Mouse (Mus musculus) forebrain, embryonic 10.5 days (tissue): Measurements from ENCODE around the gene Thpo. TPM values are rescaled to one million over a fixed set of nuclear protein-coding genes. Genes with fewer than 3 reads are reported as not detected.

Experiments
- DNase-seq: peaks from one replicate; pipeline ENCODE4 v3.0.0-alpha.2; 2017; ENCODE audit warnings: low spot score; ENCODE audit errors: extremely low spot score
- H3K27ac ChIP-seq: fragments of 300-500 bp; sonication (generic); 2 replicates; pipeline ENCODE4 v1.5.1; 2016; ENCODE audit warnings: mild to moderate bottlenecking
- H3K27me3 ChIP-seq: fragments of 300-500 bp; sonication (generic); 2 replicates; pipeline ENCODE4 v1.6.1; 2016; ENCODE audit warnings: mild to moderate bottlenecking; ENCODE audit not compliant: poor library complexity, severe bottlenecking
- H3K36me3 ChIP-seq: fragments of 300-500 bp; sonication (generic); replicated peaks from 2 replicates; pipeline ENCODE4 v1.6.1; 2016; ENCODE audit warnings: mild to moderate bottlenecking, moderate library complexity
- H3K4me1 ChIP-seq: fragments of 300-500 bp; sonication (generic); 2 replicates; pipeline ENCODE4 v1.6.1; 2016
- H3K4me3 ChIP-seq: fragments of 300-500 bp; sonication (generic); 2 replicates; pipeline ENCODE4 v1.5.1; 2016; ENCODE audit warnings: mild to moderate bottlenecking, moderate library complexity
- H3K9me3 ChIP-seq: fragments of 300-500 bp; sonication (generic); 2 replicates; pipeline ENCODE4 v1.6.1; 2016; ENCODE audit warnings: mild to moderate bottlenecking, moderate library complexity
- WGBS: fragments of 180-500 bp; shearing (Covaris S2); methylation state at CpG from one replicate; pipeline ENCODE4 v1.1.7; 2016; 5-methylcytosine and 5-hydroxymethylcytosine counted together
- polyA plus RNA-seq: library from polyadenylated mRNA; unstranded; fragments of >200 nt; fragmentation: Nextera tagmentation; extraction: Ambion mirVana; gene quantifications from 2 replicates; pipeline ENCODE4 v1.2.1, GENCODE M21; 2016

Thpo gene
- 0.31 and 0.46 TPM in 2 replicates for polyA plus RNA-seq

DNA sequence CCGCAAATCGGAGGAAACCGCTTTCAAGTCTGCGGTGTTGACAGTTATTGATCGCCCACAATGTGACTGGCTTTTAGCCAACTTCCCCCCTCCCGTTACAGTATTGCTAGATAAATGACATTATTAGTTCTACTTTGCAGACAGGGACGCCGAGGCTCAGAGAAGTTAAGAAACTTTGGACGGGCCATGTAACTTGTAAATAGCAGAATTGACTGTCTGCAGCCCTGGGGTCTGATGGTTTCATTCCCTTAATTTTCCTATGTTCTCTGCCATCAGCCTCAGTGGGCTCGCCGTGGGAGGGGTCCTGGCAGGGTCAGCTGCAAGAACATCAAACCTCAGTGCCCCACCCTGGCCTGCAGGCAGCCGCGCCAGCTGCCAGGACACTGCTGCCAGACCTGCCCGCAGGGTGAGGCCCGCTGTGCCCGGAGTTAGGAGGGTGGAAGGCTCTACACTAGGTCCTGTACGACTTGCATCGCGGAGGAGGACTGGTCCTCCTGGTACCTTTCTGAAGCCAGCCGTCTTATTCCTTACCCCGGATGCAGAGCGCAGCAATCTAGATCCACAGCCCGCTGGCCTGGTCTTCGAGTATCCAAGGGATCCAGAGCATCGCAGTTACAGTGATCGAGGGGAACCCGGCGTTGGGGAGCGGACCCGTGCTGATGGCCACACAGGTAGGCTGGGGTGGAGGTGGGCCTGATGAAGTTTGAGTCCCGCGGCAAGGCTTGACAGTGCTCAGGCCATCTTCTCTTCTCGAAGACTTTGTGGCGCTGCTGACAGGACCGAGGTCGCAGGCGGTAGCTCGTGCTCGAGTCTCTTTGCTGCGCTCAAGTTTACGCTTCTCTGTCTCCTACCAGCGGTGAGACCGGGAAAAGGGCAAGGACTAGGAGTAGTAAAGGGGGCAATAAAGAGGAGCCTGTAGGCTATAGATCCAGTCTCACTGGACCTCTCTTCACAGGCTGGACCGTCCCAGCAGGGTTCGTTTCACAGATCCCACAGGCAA is at the start of gene Thpo:
TSS of gene Thpo (minus strand) at position 781 of the 1,000 bp plus-strand sequence.
- Histone ChIP-seq H3K9me3 (no peaks in the 10 kb centered on the region), H3K36me3 (no peaks in the 10 kb centered on the region), H3K4me1 (peaks cover 39% of the 10 kb centered on the region), H3K4me3 (peak within 1 kb of the TSS; percentile 79), H3K27me3 (peaks cover 68% of the 10 kb centered on the region), H3K27ac (peak within 1 kb of the TSS; percentile 91)
- peak; percentile 39 for DNase-seq
- 3% methylated on average over 45 of the region's 45 CpGs for WGBS

DNA sequence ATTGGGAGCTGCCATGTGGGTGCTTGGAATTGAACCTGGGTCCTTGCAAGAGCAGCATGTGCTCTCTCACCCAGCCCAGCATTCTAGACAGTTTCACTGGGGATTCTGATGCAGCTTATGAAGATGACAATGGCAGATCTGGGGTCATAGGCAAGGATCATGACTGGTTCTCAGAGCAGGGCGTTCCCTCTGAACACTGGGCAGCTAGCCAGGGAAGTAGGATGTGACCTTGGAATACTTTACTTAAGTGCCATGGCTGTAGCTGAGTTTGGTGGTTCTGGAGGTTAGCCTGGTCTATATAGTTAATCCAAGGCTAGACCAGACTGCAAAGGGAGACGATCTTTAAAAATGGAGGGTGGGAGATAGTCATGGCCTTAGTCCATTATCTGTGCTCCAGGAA is 49.6 kb upstream of the Thpo start:
- no peaks in the 10 kb centered on the region for H3K9me3 ChIP-seq
- WGBS: 92% methylated on average over 2 of the region's 2 CpGs
- no peak overlapping the region for H3K4me3 ChIP-seq
- no peak for DNase-seq
- H3K4me1 ChIP-seq: no peaks in the 10 kb centered on the region
- no peaks in the 10 kb centered on the region for H3K36me3 ChIP-seq
- H3K27me3 ChIP-seq: no peaks in the 10 kb centered on the region
- H3K27ac ChIP-seq: no peak overlapping the region

DNA sequence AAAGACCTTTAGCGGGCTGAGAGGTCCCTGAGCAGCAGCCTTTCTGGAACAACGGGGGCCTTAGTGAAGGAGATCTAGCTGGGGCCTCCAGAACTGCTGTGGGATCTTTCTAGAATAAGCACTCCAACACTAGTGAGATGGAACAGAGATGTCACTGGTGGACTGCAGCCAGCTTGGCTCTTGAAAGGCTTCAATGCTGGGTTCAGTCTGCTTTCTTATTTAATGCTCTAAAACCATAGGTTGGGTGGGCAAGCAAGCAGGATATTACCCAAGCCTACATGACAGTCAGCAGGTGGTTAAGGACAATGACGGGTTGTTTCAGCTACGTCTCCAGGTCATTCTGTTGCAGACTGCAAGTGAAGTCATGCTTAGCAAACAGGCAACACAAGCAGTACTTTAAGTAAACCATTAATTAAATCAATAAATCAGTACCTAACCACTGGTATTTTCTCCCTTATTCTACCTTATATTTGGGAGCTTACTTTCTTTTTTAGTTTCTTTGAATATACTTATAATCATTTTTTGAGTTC is 46.9 kb upstream of the Thpo start:
- DNase-seq: no peak
- no peaks in the 10 kb centered on the region for H3K27me3 ChIP-seq
- WGBS: 78% methylated on average over 4 of the region's 4 CpGs
- H3K36me3 ChIP-seq: no peaks in the 10 kb centered on the region
- no peaks in the 10 kb centered on the region for H3K9me3 ChIP-seq
- H3K4me3 ChIP-seq: no peak overlapping the region
- H3K27ac ChIP-seq: no peak overlapping the region
- H3K4me1 ChIP-seq: no peaks in the 10 kb centered on the region

DNA sequence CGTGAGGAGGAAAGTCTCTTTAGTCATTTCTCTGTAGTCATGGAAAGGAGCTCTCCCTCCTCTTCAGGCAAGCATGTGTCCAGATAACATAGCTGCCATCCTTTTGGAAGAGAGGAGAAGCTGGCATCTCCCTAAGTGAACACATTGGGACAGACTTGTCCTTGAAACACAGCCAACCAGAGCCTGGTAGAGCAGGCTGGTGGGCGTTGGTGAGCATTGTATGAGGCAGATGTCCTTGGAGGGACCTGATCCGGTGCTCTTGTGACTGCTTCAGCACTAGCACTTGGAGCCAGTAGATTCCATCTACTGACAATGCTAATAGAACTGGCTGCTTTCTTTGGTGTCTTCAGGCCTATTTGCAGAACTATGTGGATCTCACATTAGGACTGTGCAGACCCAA is 45.5 kb upstream of the Thpo start:
- no peak overlapping the region for H3K27ac ChIP-seq
- no peak for DNase-seq
- H3K36me3 ChIP-seq: no peaks in the 10 kb centered on the region
- no peaks in the 10 kb centered on the region for H3K27me3 ChIP-seq
- 84% methylated on average over 3 of the region's 3 CpGs for WGBS
- H3K4me3 ChIP-seq: no peak overlapping the region
- H3K9me3 ChIP-seq: no peaks in the 10 kb centered on the region
- no peaks in the 10 kb centered on the region for H3K4me1 ChIP-seq

DNA sequence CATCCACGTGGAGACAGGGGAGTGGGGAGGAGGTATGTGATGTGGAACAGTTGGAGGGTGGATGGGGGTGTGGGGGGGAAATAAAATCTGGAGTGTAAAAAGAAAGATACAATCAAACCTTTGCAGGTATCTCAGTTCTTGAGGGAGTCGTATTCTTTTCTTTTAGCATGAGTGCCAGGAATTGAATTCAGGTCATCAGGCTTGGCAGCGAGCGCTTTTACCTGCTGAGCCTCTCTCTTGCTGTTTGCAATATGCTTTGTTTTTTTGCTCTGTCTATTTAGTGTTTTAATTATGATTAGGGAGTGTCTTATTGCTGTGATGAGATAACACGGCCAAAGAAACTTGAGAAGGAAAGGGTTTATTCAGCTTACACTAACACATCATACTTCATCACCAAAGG is 40.7 kb upstream of the Thpo start:
- no peak for DNase-seq
- no peak overlapping the region for H3K4me3 ChIP-seq
- 85% methylated on average over 5 of the region's 5 CpGs for WGBS
- peaks cover 7% of the 10 kb centered on the region; the same call in 1 of the 2 replicates for H3K9me3 ChIP-seq
- H3K27me3 ChIP-seq: no peaks in the 10 kb centered on the region
- H3K27ac ChIP-seq: no peak overlapping the region
- no peaks in the 10 kb centered on the region for H3K4me1 ChIP-seq
- no peaks in the 10 kb centered on the region for H3K36me3 ChIP-seq

DNA sequence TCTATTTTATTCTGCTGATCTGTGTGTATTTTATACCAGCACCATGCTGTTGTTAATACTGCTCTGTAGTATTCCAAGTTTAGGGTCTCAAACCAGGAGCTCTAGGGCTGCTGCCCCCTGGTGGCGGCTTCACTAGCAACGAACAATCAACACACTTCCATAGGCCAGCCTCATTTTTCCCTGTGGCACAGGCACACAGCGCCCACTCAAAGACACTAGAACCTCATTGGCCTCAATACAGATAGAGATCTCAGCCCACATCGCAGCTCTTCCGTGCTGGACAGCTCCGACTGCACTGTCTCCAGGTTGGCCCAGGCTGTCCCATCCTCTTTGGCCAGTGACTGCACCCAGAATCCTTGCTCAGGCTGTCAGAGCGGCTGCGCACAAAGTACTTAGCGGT is 30.9 kb upstream of the Thpo start:
- DNase-seq: peak; percentile 56
- no peaks in the 10 kb centered on the region for H3K36me3 ChIP-seq
- no peaks in the 10 kb centered on the region for H3K4me1 ChIP-seq
- 49% methylated on average over 9 of the region's 9 CpGs for WGBS
- no peaks in the 10 kb centered on the region for H3K9me3 ChIP-seq
- H3K27me3 ChIP-seq: no peaks in the 10 kb centered on the region
- no peak overlapping the region for H3K4me3 ChIP-seq
- no peak overlapping the region for H3K27ac ChIP-seq

DNA sequence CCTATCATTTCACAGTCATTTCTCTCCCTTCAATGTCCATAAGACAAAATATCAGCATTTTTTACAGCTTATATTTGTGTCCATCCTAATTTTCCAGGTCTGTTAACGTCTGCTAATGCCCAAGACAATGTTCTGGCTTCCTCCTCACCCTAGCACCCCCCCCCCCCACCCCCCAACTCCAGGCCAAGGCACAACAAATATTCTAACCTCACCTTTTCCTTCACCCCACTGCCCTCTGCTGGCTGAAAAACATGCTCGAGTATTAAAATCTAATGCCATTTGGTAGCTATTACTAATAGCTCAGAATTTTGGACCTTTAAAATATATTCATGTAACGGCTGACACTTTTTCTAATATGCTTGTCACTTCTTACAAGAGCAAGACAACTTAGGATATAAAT is 27.4 kb upstream of the Thpo start:
- DNase-seq: peak; percentile 29
- Histone ChIP-seq H3K36me3 (no peaks in the 10 kb centered on the region), H3K27ac (no peak overlapping the region)

DNA sequence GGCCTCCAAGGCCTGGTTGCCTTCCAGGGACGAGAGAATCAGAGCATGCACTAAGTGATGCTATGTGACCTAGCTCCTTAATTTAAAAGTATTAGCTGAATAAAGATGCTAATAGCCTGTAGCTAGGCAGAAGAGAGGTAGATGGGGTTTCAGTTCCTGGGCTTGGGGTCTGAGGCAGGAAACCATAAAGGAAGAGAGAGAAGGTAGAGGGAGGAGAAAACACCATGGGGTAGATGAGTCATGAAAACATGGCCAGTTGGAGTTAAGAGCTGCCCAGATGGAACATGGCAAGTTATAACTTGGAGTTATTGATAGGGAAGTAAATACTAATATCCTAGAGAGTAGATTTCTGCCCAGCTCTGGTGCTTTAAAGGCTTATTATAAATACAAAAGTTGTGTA is 23.1 kb upstream of the Thpo start:
- DNase-seq: no peak
- Histone ChIP-seq H3K4me1 (0 out of 2 replicates have a peak, but pooled peaks cover 3% of the 10 kb centered on the region), H3K9me3 (no peaks in the 10 kb centered on the region), H3K27me3 (no peaks in the 10 kb centered on the region), H3K27ac (no peak overlapping the region), H3K36me3 (no peaks in the 10 kb centered on the region), H3K4me3 (no peak overlapping the region)
- WGBS: 79% methylated on average over 1 of the region's 1 CpGs

More for the DNA sequence above, 27.4 kb upstream of the Thpo start:
- WGBS: 18% methylated on average over 3 of the region's 3 CpGs
- 0 out of 2 replicates have a peak, but pooled peaks cover 3% of the 10 kb centered on the region for H3K4me1 ChIP-seq
- H3K4me3 ChIP-seq: no peak overlapping the region
- no peaks in the 10 kb centered on the region for H3K27me3 ChIP-seq
- no peaks in the 10 kb centered on the region for H3K9me3 ChIP-seq

DNA sequence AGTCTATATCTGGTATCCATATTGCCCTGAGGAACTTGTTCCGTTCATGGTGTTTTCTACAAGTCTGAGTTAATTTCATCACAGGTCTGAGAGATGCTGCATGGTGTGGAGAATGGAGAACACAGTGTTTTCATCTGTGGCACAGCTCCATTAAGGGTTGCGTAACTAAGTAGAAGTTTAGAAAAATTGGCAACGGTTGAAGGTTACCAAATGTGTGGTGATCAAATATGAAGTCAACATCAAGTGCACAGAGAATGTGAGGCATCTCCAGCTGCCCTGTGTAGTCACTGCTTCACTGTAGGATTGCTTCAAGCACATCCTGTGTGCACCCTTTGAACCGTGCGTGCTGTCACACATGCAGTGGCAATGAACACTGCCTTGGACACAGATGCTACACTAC is 21.7 kb upstream of the Thpo start:
- H3K27me3 ChIP-seq: no peaks in the 10 kb centered on the region

DNA sequence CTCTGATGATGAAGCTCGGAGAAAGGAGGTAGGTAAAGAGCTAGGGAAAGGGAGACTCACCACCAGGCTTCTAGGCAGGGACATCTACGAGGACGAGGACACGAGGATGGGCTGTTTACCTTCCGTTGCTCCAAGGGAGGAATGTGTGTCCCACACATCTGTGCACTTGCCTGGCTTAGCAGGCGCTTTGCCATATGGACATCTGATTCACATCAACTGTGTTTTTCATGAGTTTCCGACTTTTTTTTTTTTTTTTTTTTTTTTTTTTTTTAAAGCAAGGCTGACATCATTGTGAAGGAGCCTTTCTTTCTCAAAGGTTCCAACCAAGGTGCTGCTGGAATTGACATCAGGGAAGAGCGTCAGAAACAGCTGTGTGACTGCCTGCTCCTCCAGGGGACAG is 16.2 kb upstream of the Thpo start:
- H3K27ac ChIP-seq: no peak overlapping the region
- no peaks in the 10 kb centered on the region for H3K9me3 ChIP-seq
- 63% methylated on average over 8 of the region's 8 CpGs for WGBS
- H3K4me1 ChIP-seq: no peaks in the 10 kb centered on the region
- no peak for DNase-seq
- no peak overlapping the region for H3K4me3 ChIP-seq
- no peaks in the 10 kb centered on the region for H3K27me3 ChIP-seq
- no peaks in the 10 kb centered on the region for H3K36me3 ChIP-seq

More for the DNA sequence above, 21.7 kb upstream of the Thpo start:
- H3K4me3 ChIP-seq: no peak overlapping the region
- H3K36me3 ChIP-seq: no peaks in the 10 kb centered on the region
- H3K9me3 ChIP-seq: no peaks in the 10 kb centered on the region
- 0 out of 2 replicates have a peak, but pooled peaks cover 3% of the 10 kb centered on the region for H3K4me1 ChIP-seq
- no peak overlapping the region for H3K27ac ChIP-seq
- no peak for DNase-seq
- 94% methylated on average over 5 of the region's 5 CpGs for WGBS

DNA sequence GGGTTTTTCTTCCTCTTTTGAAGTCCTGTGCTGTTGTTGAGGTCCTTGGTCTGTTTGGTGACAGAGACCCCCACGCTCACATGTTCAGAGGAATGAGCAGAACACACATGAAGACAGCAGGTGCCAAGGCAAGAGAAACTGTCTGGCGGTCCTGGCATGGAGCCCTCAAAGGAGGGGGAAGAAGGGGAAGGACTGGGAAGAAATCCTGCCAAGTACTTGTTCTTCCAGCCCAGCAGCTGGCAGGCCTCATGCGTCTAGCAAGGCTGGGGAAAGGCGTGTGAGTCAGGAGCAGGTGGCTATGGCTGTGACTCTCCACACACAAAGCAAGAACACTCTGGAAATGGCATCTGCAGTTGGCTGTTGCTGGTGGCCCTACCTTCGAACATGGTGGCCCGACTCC is 12.3 kb upstream of the Thpo start:
- WGBS: 85% methylated on average over 6 of the region's 6 CpGs
- no peak overlapping the region for H3K27ac ChIP-seq
- H3K4me3 ChIP-seq: no peak overlapping the region
- no peaks in the 10 kb centered on the region for H3K36me3 ChIP-seq
- H3K27me3 ChIP-seq: no peaks in the 10 kb centered on the region
- H3K4me1 ChIP-seq: no peaks in the 10 kb centered on the region
- no peak for DNase-seq
- H3K9me3 ChIP-seq: no peaks in the 10 kb centered on the region

DNA sequence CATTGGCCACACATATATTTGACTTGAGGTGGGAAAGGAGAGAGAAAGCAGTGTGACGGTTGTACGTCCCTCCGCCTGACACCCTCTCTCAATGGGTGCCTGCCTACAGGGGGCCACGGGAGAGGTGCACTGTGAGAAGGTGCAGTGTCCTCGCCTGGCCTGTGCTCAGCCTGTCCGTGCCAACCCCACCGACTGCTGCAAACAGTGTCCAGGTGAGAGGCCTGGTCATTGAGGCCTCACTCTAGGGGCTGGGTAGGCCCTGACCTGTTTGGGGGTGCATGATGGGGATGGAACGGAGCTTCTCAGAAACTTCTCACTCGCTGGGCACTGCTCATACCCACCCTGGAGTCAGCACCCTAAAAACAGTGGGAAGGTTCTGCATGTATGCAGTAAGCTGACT is 5.5 kb upstream of the Thpo start:
- 89% methylated on average over 9 of the region's 9 CpGs for WGBS
- Histone ChIP-seq H3K36me3 (no peaks in the 10 kb centered on the region; the same call in 1 of the 2 replicates), H3K9me3 (no peaks in the 10 kb centered on the region), H3K27ac (no peak overlapping the region), H3K4me3 (no peak overlapping the region), H3K27me3 (peaks cover 26% of the 10 kb centered on the region), H3K4me1 (no peaks in the 10 kb centered on the region)
- DNase-seq: no peak

DNA sequence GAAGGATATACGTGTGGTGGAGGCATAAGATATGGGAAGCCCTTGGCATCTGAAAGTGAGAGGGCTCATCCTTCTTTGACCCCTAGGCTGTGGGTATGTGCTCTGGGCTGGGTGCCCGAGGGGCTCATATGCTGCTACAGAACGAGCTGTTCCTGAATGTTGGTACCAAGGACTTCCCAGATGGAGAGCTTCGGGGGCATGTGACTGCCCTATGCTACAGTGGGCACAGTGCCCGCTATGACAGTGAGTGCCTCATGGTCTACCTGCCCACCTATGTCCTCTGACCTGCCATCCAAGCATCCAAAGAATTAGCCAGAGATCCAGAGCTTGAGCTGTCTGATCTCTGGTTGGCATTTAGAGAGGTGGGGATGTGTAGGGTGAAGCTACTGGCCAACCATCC is 2.5 kb upstream of the Thpo start:
- H3K27me3 ChIP-seq: peaks cover 56% of the 10 kb centered on the region
- no peak overlapping the region for H3K27ac ChIP-seq
- no peak for DNase-seq
- H3K36me3 ChIP-seq: no peaks in the 10 kb centered on the region; the same call in 1 of the 2 replicates
- peaks cover 27% of the 10 kb centered on the region for H3K4me1 ChIP-seq
- WGBS: 86% methylated on average over 5 of the region's 5 CpGs
- H3K4me3 ChIP-seq: no peak overlapping the region
- H3K9me3 ChIP-seq: no peaks in the 10 kb centered on the region
